Mouse (Mus musculus): ENCODE measurements around the gene Smyd3.

DNA sequence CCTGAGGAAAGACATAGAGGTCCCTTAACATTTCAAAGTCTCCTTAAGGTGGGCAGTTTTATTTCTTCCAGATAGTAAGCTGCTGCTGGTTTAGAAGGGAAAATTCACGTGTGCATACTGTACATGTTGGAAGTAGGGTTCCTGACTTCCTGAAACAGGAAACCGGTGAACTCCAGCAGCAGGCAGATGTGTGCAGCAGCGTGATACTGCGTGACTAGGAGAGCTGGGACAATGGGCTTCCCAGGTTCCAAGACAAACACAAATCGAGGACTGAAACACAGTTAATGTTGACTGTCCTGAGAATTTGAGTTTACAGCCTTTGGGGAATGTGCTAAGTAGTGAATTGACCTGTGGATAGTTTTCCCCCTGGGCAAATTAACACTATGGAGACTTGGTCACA is 434.7 kb downstream of the Smyd3 start:
- TF ChIP-seq EP300 (IDR thresholded peaks at IDR 0.05; ENCODE audit: insufficient read depth, low read depth, low read length), result no peak
- no peak for TF ChIP-seq POLR2A (IDR thresholded peaks at IDR 0.05; ENCODE audit: insufficient read depth, low read depth, low read length)
- TF ChIP-seq CTCF (IDR thresholded peaks at IDR 0.05), result no peak
